Mouse (Mus musculus): ENCODE measurements around the gene Tgfbr2.
"Not testable (repeated sequence)": the region's sequence is repeated elsewhere in the genome, so short reads cannot be mapped to it uniquely, and the experiment has no call there.

The Tgfbr2 gene

DNA sequence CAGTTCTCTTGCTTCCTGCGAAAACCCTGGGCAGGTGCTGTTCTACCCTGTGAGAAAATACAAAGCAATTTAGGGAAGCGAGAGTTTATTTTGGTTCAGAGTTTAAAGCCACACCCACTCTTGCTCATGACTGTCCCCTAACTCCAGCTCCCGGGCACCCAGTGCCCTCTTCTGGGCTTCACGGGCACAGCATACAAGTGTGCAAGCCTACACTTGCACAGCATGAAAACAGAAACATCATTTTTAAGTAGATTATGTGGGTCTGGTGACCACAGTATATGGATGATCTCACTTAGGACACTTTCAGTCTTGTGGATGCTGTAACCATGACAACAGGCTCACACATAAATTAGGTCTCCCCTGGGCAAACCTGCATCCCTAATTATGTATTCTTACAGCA lies 116.0 kb downstream of the Tgfbr2 start:
- DNase-seq, result peak; percentile 12

DNA sequence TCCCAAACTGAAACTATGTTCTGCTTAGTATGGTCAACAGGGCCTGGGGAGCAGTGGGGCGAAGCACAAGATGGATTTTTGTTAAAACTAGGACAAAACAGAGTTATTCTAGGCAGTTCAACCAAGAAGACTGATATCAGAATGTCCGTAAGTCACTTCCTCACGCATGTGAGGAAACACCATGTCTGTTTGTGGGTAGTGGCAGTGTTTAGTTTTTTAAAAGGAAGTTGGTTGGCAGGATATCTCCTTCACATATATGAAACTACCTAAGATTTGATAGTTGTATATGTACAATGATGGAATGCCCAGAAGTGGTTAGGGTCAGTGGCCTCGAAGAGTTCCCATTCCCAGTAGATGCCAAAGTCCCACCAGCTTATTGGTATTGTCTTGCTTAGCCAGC lies 116.7 kb downstream of the Tgfbr2 start:
- no peak for DNase-seq

DNA sequence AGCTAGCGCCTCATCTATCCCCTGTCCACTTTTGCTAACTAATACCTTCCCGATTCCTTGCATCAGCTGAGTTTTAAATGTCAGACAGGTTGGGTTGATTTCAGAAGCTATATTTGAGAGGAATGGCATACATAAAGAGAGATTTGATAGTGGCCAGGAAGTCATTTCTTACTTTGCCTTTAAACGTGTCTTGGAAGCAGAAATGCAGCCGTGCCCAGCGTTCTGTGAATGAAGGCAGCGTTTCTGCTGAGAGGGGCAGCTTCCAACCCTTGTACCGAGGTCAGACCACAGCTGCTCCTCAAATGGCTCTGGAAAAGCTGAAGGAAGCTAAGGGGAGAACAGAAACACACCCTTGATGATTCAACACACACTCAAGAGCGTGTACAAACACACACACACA lies 121.2 kb downstream of the Tgfbr2 start:
- DNase-seq, result no peak

- DNase-seq, result no peak
Observed at GRCm38 (mm10) chr9:116049985-116050384, 125.2 kb downstream of the Tgfbr2 start.

GRCm38 (mm10) chr9:116041787-116042186 lies 133.4 kb downstream of the Tgfbr2 start:
- DNase-seq, result peak; percentile 92

GRCm38 (mm10) chr9:116041369-116041768 lies 133.8 kb downstream of the Tgfbr2 start:
- no peak for DNase-seq

DNA sequence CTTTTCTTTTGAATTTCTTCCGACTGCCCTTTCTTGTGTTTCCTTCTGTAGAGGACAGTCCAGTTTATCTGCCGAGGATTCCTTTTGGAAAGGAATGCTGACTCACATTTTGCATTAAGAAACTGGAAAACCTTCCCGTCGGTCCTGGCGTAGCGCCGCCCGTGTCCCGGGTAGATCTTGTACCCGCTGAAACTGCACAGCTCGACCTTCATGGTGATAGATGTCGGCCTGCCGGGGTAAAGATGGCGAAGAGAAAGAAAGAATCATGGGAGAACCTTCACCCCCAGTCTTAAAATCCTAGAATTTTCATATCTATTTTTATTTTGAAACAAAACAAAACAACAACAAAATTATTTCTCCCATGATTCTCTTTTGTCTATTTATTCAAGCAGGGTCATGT lies 134.3 kb downstream of the Tgfbr2 start:
- not testable (repeated sequence) for DNase-seq

DNA sequence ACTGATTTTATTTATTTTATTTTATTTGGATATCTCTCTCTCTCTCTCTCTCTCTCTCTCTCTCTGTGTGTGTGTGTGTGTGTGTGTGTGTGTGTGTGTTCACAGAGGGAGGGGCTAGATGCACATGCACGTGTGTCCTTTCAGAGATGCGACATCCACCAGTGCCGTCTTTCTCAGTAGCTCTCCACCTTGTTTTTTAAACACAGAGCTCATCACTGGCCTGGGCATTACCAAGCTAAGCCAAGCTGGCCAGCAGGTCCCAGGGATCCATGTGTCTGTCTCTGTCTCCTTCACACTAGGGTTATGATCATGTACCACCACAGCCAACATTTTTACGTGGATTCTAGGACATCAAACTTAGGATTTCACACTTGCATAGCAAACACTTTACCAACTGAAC lies 135.2 kb downstream of the Tgfbr2 start:
- DNase-seq, result no peak

DNA sequence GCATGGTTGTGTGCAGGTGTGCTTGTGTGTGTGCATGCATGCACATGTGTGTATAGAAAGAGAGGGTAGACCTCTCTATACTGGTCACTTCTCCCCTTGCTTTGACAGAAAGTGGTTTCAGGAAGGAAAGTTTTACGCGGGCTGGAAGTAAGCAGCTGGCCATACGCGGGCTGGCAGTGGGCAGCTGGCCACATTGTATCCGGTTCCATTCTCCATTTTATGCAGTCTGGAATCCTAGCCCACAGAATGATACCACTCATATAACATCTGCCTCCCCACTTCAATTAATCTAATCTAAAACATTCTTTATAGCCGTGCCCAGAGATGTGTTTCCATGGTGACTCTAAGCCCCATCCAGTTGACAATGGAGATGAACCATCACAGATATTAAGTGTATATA lies 136.9 kb downstream of the Tgfbr2 start:
- DNase-seq, result no peak

Data from kidney, postnatal 10 days (tissue).